Mouse (Mus musculus) heart, embryonic 11.5 days (tissue): ENCODE measurements at regions not wholly inside any gene's neighbourhood (a gene's known extent, or its start where the extent isn't known, plus 50 kb on each side); places are given as distances from the start of the nearest gene placed in this dataset.

Experiments
- ATAC-seq: fragments of 200-750 bp; cut with Nextera tagmentation; replicated peaks from 2 replicates; pipeline ENCODE4 v1.8.0; 2017; ENCODE audit warnings: moderate library complexity; ENCODE audit not compliant: insufficient number of reproducible peaks, low FRiP score, low TSS enrichment
- H3K27ac ChIP-seq: fragments of 300-500 bp; sonication (generic); 2 replicates; pipeline ENCODE4 v1.5.1; 2014; ENCODE audit warnings: mild to moderate bottlenecking, low read depth, low read length
- H3K27me3 ChIP-seq: fragments of 300-500 bp; sonication (generic); 2 replicates; pipeline ENCODE4 v1.6.1; 2014; ENCODE audit warnings: mild to moderate bottlenecking, low read length, mixed read lengths; ENCODE audit not compliant: control insufficient read depth, insufficient read depth
- H3K36me3 ChIP-seq: fragments of 300-500 bp; sonication (generic); 2 replicates; pipeline ENCODE4 v1.6.1; 2014; ENCODE audit warnings: mild to moderate bottlenecking, low read length, moderate library complexity, mixed read lengths; ENCODE audit not compliant: control insufficient read depth, insufficient read depth
- H3K4me1 ChIP-seq: fragments of 300-500 bp; sonication (generic); 2 replicates; pipeline ENCODE4 v1.6.1; 2014; ENCODE audit warnings: low read length; ENCODE audit not compliant: control insufficient read depth, insufficient read depth
- H3K4me2 ChIP-seq: fragments of 300-500 bp; sonication (generic); 2 replicates; pipeline ENCODE4 v1.6.1; 2014; ENCODE audit warnings: mild to moderate bottlenecking, moderate library complexity
- H3K4me3 ChIP-seq: fragments of 300-500 bp; sonication (generic); 2 replicates; pipeline ENCODE4 v1.5.1; 2014; ENCODE audit warnings: low read depth, low read length
- H3K9ac ChIP-seq: fragments of 300-500 bp; sonication (generic); 2 replicates; pipeline ENCODE4 v1.6.1; 2014; ENCODE audit warnings: mild to moderate bottlenecking, low read depth, low read length, moderate library complexity
- H3K9me3 ChIP-seq: fragments of 300-500 bp; sonication (generic); replicated peaks from 2 replicates; pipeline ENCODE4 v1.6.1; 2016; ENCODE audit warnings: low read length; ENCODE audit not compliant: control insufficient read depth
- WGBS: fragments of 180-500 bp; shearing (Covaris S2); extraction: QIAGEN DNeasy Blood & Tissue Kit; methylation state at CpG from one replicate; pipeline ENCODE4 v1.1.7; 2014; ENCODE audit not compliant: insufficient replicate concordance; 5-methylcytosine and 5-hydroxymethylcytosine counted together

DNA sequence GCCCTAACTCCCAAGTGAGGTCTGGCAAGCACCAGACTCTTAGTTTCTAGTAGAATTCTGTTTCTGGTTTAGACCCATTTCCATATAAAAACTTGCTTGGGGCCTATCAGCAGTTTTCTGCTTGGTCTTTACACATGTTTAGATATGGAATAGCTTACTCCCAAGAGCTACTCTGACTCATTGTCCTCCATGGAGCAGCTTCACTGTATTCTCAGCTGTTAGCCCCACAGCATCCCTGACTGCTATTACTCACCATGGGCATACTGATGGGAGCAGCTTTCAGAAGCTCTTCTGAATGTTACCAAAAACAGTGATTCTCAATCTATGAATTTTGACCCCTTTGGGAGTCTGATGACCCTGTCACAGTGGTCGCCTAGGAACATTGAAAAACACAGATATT, 630.1 kb upstream of the 4930452B06Rik start:
- H3K9ac ChIP-seq: no peak overlapping the region
- H3K27me3 ChIP-seq: no peaks in the 10 kb centered on the region
- no peaks in the 10 kb centered on the region for H3K4me1 ChIP-seq
- H3K4me3 ChIP-seq: no peak overlapping the region
- H3K9me3 ChIP-seq: no peaks in the 10 kb centered on the region
- 74% methylated on average over 1 of the region's 1 CpGs for WGBS
- no peaks in the 10 kb centered on the region for H3K36me3 ChIP-seq
- H3K27ac ChIP-seq: no peak overlapping the region
- ATAC-seq: no peak
- H3K4me2 ChIP-seq: no peak overlapping the region

DNA sequence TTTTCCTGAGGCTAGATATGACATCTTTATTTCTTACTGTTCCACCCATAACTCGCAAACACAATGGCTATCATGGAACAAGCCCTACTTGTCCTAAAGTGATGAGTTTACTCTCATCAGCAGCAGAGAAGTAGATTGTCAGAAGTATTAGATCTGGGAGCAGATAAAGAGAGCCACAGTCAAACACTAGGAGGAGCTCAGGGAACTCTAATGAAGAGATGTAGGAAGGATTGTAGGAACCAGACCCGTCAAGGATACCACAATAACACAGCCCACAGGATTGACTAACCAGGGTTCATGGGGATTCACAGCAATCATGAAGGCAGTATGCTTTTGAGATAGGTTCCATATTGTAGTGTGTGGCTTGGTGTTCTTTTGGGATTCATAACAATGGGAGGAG, 628.5 kb upstream of the 4930452B06Rik start:
- Histone ChIP-seq H3K9ac (no peak overlapping the region), H3K27ac (no peak overlapping the region), H3K36me3 (no peaks in the 10 kb centered on the region), H3K9me3 (no peaks in the 10 kb centered on the region), H3K4me3 (no peak overlapping the region), H3K27me3 (no peaks in the 10 kb centered on the region), H3K4me1 (no peaks in the 10 kb centered on the region), H3K4me2 (no peak overlapping the region)
- 65% methylated on average over 2 of the region's 2 CpGs for WGBS
- no peak for ATAC-seq

GRCm38 (mm10) chr14:9288103-9288502, 622.1 kb upstream of the 4930452B06Rik start:
- H3K36me3 ChIP-seq: no peaks in the 10 kb centered on the region
- no peak overlapping the region for H3K4me2 ChIP-seq
- no peak overlapping the region for H3K4me3 ChIP-seq
- no peak for ATAC-seq
- no peaks in the 10 kb centered on the region for H3K9me3 ChIP-seq
- H3K9ac ChIP-seq: no peak overlapping the region
- WGBS: 87% methylated on average over 1 of the region's 1 CpGs
- H3K27me3 ChIP-seq: no peaks in the 10 kb centered on the region
- no peaks in the 10 kb centered on the region for H3K4me1 ChIP-seq
- no peak overlapping the region for H3K27ac ChIP-seq

DNA sequence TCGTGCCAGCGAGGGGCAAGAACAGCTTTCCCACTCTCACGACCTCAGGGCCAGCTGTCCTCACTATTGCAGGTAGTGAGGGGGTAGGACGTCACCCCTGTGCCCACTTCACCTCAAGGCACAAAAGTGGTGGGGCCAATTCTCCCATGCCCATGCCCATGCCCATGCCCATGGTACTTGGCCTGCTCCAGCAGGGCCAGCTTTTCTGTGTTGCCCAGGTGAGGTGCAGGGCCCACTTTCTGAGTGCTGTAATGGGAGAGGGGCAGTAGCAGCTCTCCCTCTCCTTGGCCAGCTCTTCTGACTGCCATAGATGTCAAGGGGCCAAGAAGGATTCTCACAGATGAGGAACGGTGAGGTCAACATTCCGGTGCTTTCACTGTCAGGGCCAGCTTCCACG, 619.6 kb upstream of the 4930452B06Rik start:
- Histone ChIP-seq H3K4me3 (no peak overlapping the region), H3K4me2 (no peak overlapping the region), H3K9ac (no peak overlapping the region), H3K36me3 (no peaks in the 10 kb centered on the region), H3K27me3 (no peaks in the 10 kb centered on the region), H3K27ac (no peak overlapping the region), H3K4me1 (no peaks in the 10 kb centered on the region), H3K9me3 (no peaks in the 10 kb centered on the region)
- ATAC-seq: no peak
- 78% methylated on average over 7 of the region's 7 CpGs for WGBS

- Histone ChIP-seq H3K4me3 (no peak overlapping the region), H3K27me3 (no peaks in the 10 kb centered on the region), H3K27ac (no peak overlapping the region), H3K4me2 (no peak overlapping the region), H3K9ac (no peak overlapping the region), H3K9me3 (no peaks in the 10 kb centered on the region), H3K36me3 (no peaks in the 10 kb centered on the region), H3K4me1 (no peaks in the 10 kb centered on the region)
- 64% methylated on average over 2 of the region's 2 CpGs for WGBS
- ATAC-seq: no peak
These were observed 619.1 kb upstream of the 4930452B06Rik start for GRCm38 (mm10) chr14:9284976-9285605.

DNA sequence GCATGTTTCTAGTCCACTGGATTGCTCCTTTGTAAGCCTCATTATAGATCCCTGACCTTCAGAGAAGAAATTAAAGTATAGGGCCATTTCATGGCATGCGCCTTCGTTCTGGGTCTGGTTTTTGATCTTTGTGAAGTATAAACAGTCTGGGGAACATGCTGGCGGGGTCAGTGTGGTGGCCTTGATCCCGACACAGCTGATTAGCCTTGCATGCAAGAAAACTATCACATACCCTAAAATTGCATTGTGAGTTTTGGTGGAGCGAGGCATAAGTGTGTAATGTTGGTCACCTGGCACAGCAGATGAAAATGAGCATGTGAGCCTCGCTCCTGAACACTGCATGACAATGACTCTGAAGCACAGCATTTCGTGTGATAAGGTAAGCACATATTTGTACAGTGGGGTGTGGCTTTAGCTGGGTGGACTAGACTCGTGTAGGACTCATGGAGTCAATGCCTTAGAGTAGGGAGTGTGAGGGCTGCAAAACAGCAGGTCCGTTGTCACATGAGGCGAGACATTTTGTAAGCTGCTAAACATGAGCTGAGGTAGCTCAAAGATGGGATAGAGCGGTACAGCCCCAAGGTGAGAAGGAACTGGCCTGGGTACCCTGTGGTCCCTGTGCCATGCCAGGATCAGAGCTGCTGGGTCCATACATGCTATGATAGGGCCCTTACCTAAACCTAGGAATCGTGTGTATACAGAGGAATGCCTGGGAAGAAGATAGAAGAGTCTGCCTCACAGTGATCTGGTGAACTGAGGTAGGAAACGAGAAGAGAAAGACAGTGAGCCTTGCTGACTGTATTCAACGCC, 601.4 kb upstream of the 4930452B06Rik start:
- H3K36me3 ChIP-seq: no peaks in the 10 kb centered on the region
- no peaks in the 10 kb centered on the region for H3K4me1 ChIP-seq
- no peak for ATAC-seq
- no peak overlapping the region for H3K4me2 ChIP-seq
- no peak overlapping the region for H3K4me3 ChIP-seq
- 77% methylated on average over 14 of the region's 14 CpGs for WGBS
- no peaks in the 10 kb centered on the region for H3K27me3 ChIP-seq
- H3K9me3 ChIP-seq: no peaks in the 10 kb centered on the region
- no peak overlapping the region for H3K9ac ChIP-seq
- H3K27ac ChIP-seq: no peak overlapping the region

GRCm38 (mm10) chr14:9252017-9252416, 586.0 kb upstream of the 4930452B06Rik start:
- Histone ChIP-seq H3K27ac (no peak overlapping the region), H3K27me3 (no peaks in the 10 kb centered on the region), H3K4me1 (no peaks in the 10 kb centered on the region), H3K4me3 (no peak overlapping the region), H3K36me3 (no peaks in the 10 kb centered on the region), H3K9ac (no peak overlapping the region), H3K9me3 (no peaks in the 10 kb centered on the region), H3K4me2 (no peak overlapping the region)
- 78% methylated on average over 1 of the region's 1 CpGs for WGBS
- ATAC-seq: no peak

- no peak for ATAC-seq
- WGBS: 12% methylated on average over 1 of the region's 1 CpGs
- Histone ChIP-seq H3K4me3 (no peak overlapping the region), H3K36me3 (no peaks in the 10 kb centered on the region), H3K9ac (no peak overlapping the region), H3K27me3 (no peaks in the 10 kb centered on the region), H3K9me3 (no peaks in the 10 kb centered on the region), H3K4me1 (no peaks in the 10 kb centered on the region), H3K27ac (no peak overlapping the region), H3K4me2 (no peak overlapping the region)
These were observed 579.2 kb upstream of the 4930452B06Rik start for GRCm38 (mm10) chr14:9245266-9245665.

GRCm38 (mm10) chr14:9243336-9243735, 577.3 kb upstream of the 4930452B06Rik start:
- Histone ChIP-seq H3K4me3 (no peak overlapping the region), H3K36me3 (no peaks in the 10 kb centered on the region), H3K27me3 (no peaks in the 10 kb centered on the region), H3K27ac (no peak overlapping the region), H3K9ac (no peak overlapping the region), H3K4me2 (no peak overlapping the region), H3K4me1 (no peaks in the 10 kb centered on the region), H3K9me3 (no peaks in the 10 kb centered on the region)
- ATAC-seq: no peak
